Mouse (Mus musculus) heart, embryonic 15.5 days (tissue): ENCODE measurements at regions not wholly inside any gene's neighbourhood (a gene's known extent, or its start where the extent isn't known, plus 50 kb on each side); places are given as distances from the start of the nearest gene placed in this dataset.

Source experiments
- ATAC-seq: fragments of 200-750 bp; cut with Nextera tagmentation; replicated peaks from 2 replicates; pipeline ENCODE4 v1.8.0; 2017; ENCODE audit warnings: low read depth, moderate TSS enrichment; ENCODE audit not compliant: insufficient number of reproducible peaks, insufficient read depth, low FRiP score
- H3K27ac ChIP-seq: fragments of 300-500 bp; sonication (generic); 2 replicates; pipeline ENCODE4 v1.5.1; 2015; ENCODE audit warnings: mild to moderate bottlenecking, inconsistent platforms
- H3K27me3 ChIP-seq: fragments of 300-500 bp; sonication (generic); 2 replicates; pipeline ENCODE4 v1.6.1; 2015; ENCODE audit warnings: inconsistent platforms
- H3K36me3 ChIP-seq: fragments of 300-500 bp; sonication (generic); 2 replicates; pipeline ENCODE4 v1.6.1; 2015; ENCODE audit warnings: mild to moderate bottlenecking, inconsistent platforms
- H3K4me1 ChIP-seq: fragments of 300-500 bp; sonication (generic); replicated peaks from 2 replicates; pipeline ENCODE4 v1.6.1; 2015; ENCODE audit warnings: inconsistent platforms
- H3K4me2 ChIP-seq: fragments of 300-500 bp; sonication (generic); 2 replicates; pipeline ENCODE4 v1.6.1; 2015; ENCODE audit warnings: inconsistent platforms, mild to moderate bottlenecking, moderate library complexity
- H3K4me3 ChIP-seq: fragments of 300-500 bp; sonication (generic); 2 replicates; pipeline ENCODE4 v1.5.1; 2015; ENCODE audit warnings: mild to moderate bottlenecking, inconsistent platforms
- H3K9ac ChIP-seq: fragments of 300-500 bp; sonication (generic); 2 replicates; pipeline ENCODE4 v1.6.1; 2015; ENCODE audit warnings: mild to moderate bottlenecking, inconsistent platforms
- H3K9me3 ChIP-seq: fragments of 300-500 bp; sonication (generic); replicated peaks from 2 replicates; pipeline ENCODE4 v1.6.1; 2016; ENCODE audit warnings: inconsistent platforms
- WGBS: fragments of 180-500 bp; shearing (Covaris S2); methylation state at CpG from one replicate; pipeline ENCODE4 v1.1.7; 2015; ENCODE audit warnings: mixed read lengths; 5-methylcytosine and 5-hydroxymethylcytosine counted together

- H3K9me3 ChIP-seq, result no peaks in the 10 kb centered on the region
- no peak overlapping the region for H3K4me3 ChIP-seq
- no peak overlapping the region for H3K9ac ChIP-seq
- H3K36me3 ChIP-seq, result no peaks in the 10 kb centered on the region
- peaks cover 6% of the 10 kb centered on the region; the same call in 1 of the 2 replicates for H3K4me1 ChIP-seq
- no peak overlapping the region for H3K4me2 ChIP-seq
- 83% methylated on average over 2 of the region's 2 CpGs for WGBS
- no peaks in the 10 kb centered on the region for H3K27me3 ChIP-seq
- ATAC-seq, result no peak
- H3K27ac ChIP-seq, result peak overlapping the region; percentile 28; the same call in 1 of the 2 replicates
These were observed 54.8 kb upstream of the Lclat1 start for GRCm38 (mm10) chr17:73052956-73053355.

GRCm38 (mm10) chr17:73053479-73054215, 54.1 kb upstream of the Lclat1 start:
- H3K27ac ChIP-seq, result peak overlapping the region; percentile 28
- ATAC-seq, result no peak
- H3K4me3 ChIP-seq, result no peak overlapping the region
- no peak overlapping the region for H3K4me2 ChIP-seq
- WGBS, result 50% methylated on average over 3 of the region's 3 CpGs
- no peak overlapping the region for H3K9ac ChIP-seq
- H3K27me3 ChIP-seq, result no peaks in the 10 kb centered on the region
- no peaks in the 10 kb centered on the region for H3K36me3 ChIP-seq
- H3K9me3 ChIP-seq, result no peaks in the 10 kb centered on the region
- peaks cover 12% of the 10 kb centered on the region for H3K4me1 ChIP-seq

DNA sequence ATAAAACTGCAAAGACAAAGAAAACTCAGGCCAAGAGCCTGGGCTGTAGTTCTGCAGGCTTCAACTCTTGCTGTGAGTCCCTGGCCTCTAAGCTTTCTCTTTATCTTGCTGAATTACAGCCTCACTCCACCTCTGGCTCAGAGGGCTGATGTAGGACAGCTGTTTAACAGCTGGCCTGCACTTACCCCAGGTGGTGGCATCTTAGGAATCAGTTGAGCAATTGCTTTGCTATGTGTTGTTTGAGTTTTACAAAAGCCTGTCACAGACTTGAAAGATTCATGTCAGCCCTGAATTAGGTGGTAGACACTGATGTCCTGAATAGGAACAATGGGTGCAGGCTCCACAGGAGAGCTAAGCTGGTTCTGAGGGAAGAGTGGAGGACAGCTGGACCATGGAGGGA, 53.6 kb upstream of the Lclat1 start:
- Histone ChIP-seq H3K4me1 (peaks cover 13% of the 10 kb centered on the region), H3K4me2 (no peak overlapping the region), H3K4me3 (no peak overlapping the region), H3K27me3 (no peaks in the 10 kb centered on the region), H3K36me3 (no peaks in the 10 kb centered on the region), H3K9ac (no peak overlapping the region), H3K27ac (peak overlapping the region; percentile 28), H3K9me3 (no peaks in the 10 kb centered on the region)
- ATAC-seq, result no peak

DNA sequence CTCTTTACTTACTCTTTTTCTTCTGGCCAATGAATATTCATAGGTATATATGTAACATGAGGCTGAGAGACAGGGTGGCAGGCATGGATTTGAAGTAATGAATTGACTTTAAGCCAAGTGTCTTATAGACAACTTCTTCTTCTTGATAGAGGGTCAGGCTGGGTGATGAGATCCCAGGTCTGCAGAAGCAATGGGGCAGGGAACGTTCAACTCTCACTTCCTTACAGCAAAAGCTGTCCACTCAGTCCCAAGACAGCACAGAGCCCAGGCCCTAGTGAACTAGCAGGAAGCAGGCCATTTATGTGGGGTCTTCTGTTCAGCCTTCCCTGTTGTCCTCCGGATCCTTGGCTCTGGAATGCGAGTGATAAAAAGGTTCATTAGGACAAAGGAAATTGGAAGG, 52.6 kb upstream of the Lclat1 start:
- no peaks in the 10 kb centered on the region for H3K9me3 ChIP-seq
- 66% methylated on average over 3 of the region's 3 CpGs for WGBS
- ATAC-seq, result no peak
- H3K36me3 ChIP-seq, result no peaks in the 10 kb centered on the region
- H3K4me2 ChIP-seq, result no peak overlapping the region
- no peaks in the 10 kb centered on the region for H3K27me3 ChIP-seq
- no peak overlapping the region for H3K4me3 ChIP-seq
- no peak overlapping the region for H3K9ac ChIP-seq
- 0 out of 2 replicates have a peak overlapping the region, but pooled peaks have one; percentile 28 for H3K27ac ChIP-seq
- H3K4me1 ChIP-seq, result peaks cover 13% of the 10 kb centered on the region

DNA sequence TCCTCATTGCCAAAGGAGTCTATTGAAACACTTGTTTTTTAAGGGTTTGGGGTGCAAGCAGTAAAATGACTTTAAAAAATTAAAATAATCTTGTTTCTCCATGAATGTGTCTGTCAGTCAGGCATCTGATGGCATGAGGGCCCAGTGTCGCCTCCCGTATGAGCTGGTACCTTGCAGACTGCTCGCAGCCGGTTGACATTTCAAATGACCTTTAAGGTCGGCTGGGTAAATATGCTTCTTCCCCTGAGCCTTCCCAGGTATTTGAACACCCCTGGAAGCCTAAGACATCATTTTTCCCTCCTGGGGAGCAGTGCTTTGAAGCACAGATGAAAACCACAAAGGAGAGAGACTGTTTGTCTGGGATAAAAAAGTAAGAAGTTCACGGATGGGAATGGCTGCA, 52.2 kb upstream of the Lclat1 start:
- ATAC-seq, result no peak
- Histone ChIP-seq H3K27ac (no peak overlapping the region), H3K4me1 (peaks cover 16% of the 10 kb centered on the region), H3K9me3 (no peaks in the 10 kb centered on the region), H3K4me3 (no peak overlapping the region), H3K9ac (no peak overlapping the region), H3K27me3 (no peaks in the 10 kb centered on the region), H3K36me3 (no peaks in the 10 kb centered on the region), H3K4me2 (no peak overlapping the region)
- 71% methylated on average over 6 of the region's 6 CpGs for WGBS

GRCm38 (mm10) chr17:73056616-73057015, 51.2 kb upstream of the Lclat1 start:
- H3K9me3 ChIP-seq, result no peaks in the 10 kb centered on the region
- WGBS, result 71% methylated on average over 2 of the region's 2 CpGs
- no peak for ATAC-seq

More at GRCm38 (mm10) chr17:73056616-73057015, 51.2 kb upstream of the Lclat1 start:
- H3K4me2 ChIP-seq, result no peak overlapping the region
- no peak overlapping the region for H3K27ac ChIP-seq
- no peaks in the 10 kb centered on the region for H3K27me3 ChIP-seq
- no peak overlapping the region for H3K9ac ChIP-seq
- H3K4me3 ChIP-seq, result no peak overlapping the region
- peaks cover 20% of the 10 kb centered on the region for H3K4me1 ChIP-seq
- H3K36me3 ChIP-seq, result no peaks in the 10 kb centered on the region
